Mouse (Mus musculus) adrenal gland, postnatal 10 days (tissue): ENCODE measurements around the gene Olfr1424. TPM values are rescaled to one million over a fixed set of nuclear protein-coding genes. Genes with fewer than 3 reads are reported as not detected.
"Not testable (repeated sequence)": the region's sequence is repeated elsewhere in the genome, so short reads cannot be mapped to it uniquely, and the experiment has no call there.

Experiments
- DNase-seq: peaks from one replicate; pipeline ENCODE4 v3.0.0; 2021; ENCODE audit warnings: mixed read lengths
- long read RNA-seq, 2 experiments: library from polyadenylated mRNA; stranded (forward); transcript quantifications; one replicate each; pipeline ENCODE4 v2.0.0; 2021
- total RNA-seq, 2 experiments: library from RNA; stranded (reverse); gene quantifications; 2 replicates each; pipeline ENCODE4 v1.2.3; 2021

Olfr1424 gene
- not detected for total RNA-seq
- long read RNA-seq, experiment 1 = 0 reads
- long read RNA-seq, experiment 2 = 0 reads

DNA sequence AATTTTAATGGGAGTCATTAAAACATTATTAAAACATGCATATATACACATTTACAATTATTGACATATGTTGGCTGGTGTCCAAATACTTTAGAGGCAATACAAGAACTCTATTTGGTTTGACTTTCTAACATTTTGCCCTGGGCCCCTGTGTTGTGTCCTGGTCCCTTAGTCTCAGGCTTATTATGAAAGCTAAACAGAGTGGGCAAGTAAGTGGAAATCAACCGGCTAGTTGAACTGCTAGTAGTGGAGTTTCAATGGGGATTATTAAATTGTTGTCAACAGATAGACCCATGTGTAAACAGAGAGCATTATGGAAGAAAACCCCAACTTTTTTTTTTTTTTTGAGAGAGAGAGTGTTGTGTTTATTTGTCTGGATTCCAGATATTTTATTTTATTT lies at the start of gene Olfr1424:
Gene Olfr1424 (minus strand): TSS at position 101 of the 400 bp plus-strand sequence.
- not testable (repeated sequence) for DNase-seq

DNA sequence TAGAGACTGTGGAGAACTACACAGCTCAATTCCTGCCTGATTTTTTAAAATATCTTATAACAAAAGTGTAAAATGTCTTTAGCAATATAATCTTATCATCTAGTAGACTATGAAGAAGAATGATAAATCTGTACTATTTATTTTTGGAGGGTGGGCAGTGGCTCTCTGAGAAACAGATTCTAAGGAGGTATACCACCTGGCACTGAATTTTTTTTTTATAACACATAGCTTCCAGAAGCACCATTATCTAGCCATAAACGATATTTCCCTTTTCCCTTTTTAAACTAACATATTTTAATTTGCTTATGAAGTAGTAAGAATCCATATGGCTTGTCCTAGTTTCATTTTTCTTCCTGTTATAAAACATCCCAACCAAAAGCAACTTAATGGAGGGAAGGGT lies 42.1 kb upstream of the Olfr1424 start:
- DNase-seq = no peak

DNA sequence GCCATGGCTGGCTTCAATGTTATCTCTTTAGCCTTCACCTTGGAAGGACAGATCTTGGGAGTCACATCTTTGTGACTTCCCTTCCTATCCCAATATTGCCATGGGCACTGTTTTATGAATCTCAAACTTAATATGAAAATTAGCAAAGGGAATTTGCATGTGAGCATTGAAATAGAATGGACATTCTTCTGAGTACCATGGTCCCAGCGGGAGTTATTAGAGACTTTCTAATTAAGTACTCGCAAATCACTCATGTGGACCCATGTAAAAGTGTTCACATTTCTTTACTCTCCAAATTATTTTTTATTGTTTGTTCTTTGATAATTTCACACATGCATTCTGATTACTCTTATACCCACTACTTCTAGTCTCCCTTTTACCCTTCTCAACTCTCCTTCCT lies 40.8 kb upstream of the Olfr1424 start, which contains the start of gene Olfr1427:
Gene Olfr1427 (minus strand): TSS at position 101 of the 400 bp plus-strand sequence.
- DNase-seq = no peak

DNA sequence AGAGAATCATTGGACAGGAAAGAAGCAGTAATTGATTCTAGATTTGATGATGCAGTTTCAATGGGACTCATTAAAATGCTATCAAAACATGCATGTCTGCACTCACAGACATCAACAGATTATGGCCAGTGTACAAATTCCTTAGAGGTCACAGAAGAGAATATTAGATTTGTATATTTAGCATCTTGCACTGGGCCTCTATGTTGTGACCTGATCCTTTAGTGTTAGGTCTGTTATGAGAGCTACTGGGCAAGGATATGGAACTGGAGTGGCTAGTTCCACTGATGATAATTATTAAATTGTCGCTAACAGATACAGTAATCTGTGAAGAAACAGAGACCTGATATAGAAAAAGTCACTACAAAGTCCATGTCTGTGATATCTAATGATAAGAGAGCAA lies 29.4 kb upstream of the Olfr1424 start, which contains the start of gene Olfr1426:
Gene Olfr1426 (minus strand): TSS at position 101 of the 400 bp plus-strand sequence.
- DNase-seq = no peak

DNA sequence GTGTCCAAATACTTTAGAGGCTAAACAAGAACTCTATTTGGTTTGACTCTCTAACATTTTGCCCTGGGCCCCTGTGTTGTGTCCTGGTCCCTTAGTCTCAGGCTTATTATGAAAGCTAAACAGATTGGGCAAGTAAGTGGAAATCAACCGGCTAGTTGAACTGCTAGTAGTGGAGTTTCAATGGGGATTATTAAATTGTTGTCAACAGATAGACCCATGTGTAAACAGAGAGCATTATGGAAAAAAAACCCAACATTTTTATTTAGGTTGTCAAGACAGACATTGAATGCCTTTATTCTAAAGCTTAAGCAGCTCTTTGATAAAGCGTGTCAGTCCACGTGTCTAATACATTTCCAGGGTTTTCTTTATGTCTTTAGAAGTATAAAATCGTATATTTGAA lies 15.1 kb upstream of the Olfr1424 start, which contains the start of gene Olfr1425:
Gene Olfr1425 (minus strand): TSS at position 101 of the 400 bp plus-strand sequence.
- not testable (repeated sequence) for DNase-seq

DNA sequence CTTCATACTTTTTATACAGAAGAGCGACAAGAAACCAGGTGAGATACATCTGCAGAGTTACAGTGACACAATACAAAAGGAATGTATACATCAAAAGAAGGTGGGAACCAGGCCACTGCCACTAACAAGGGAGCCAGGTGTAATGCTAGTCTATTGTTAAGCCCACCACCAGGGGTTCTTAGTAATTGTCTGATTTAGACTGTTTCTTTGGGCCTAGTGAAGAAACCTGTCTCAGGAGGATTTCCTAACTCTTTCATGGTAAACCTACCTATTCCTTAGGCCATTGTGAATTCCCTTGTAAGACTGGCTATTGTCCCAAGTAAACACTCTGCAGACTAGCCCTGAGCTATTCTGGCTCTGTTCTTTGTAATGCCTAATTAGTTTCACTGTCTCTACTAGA lies 7.1 kb upstream of the Olfr1424 start:
- not testable (repeated sequence) for DNase-seq

DNA sequence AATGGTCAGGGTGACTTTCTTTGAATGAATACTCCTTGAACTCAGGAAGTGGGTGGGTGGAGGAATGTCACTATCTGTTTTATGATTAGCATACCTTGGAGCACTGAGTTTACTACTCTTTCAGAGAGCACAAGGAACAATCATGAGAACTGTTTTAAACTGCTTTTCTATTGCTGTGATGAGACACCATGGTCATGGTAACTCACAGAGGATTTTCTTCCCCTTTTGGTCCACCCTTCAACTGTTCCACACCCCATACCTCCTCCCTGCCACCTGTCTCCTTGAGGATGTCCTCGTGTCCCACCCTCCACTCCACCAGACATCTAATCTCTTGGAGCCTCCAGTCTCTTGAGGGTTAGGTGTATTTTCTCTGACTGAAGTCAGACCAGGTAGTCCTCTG lies 5.3 kb upstream of the Olfr1424 start:
- DNase-seq = not testable (repeated sequence)

DNA sequence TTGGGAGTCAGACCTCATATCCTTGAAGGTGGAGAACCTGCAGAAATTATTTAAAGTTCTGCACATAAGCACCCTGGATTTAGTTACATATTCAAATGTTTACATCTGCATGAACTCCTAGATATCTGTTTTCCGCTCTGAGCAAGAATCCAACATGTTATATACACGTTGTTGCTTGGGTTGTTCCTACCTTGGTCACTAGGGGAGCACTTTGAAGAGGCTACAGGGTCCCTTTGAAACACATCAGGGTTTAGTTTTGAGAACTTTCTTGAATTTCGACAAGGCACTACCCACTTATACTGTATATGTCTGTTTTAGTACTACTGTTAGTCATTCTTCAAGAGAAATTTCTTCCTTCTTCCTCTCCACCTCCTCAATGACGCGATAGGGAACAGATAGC lies 19.3 kb downstream of the Olfr1424 start:
- no peak for DNase-seq

DNA sequence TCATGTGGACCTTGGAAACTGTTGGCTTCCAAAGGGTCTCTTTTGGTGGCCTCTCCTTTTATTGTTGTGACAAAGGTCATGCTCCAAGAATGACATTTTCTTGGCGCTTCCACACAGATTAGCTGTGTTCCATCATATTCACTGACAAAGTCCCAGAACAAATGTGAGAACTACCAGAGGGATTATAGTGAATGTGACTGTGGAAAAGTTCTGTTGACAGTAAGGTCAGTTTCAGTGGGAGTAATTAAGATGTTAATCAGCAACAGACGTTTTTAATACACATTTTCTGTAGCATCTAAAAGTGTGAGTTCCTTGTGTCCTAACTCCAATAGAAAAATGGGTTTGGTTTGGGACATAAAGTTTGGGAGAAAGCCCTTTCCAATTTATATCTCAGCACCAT lies 21.3 kb downstream of the Olfr1424 start, which contains the start of gene Olfr1423:
Gene Olfr1423 (minus strand): TSS at position 101 of the 400 bp plus-strand sequence.
- no peak for DNase-seq

DNA sequence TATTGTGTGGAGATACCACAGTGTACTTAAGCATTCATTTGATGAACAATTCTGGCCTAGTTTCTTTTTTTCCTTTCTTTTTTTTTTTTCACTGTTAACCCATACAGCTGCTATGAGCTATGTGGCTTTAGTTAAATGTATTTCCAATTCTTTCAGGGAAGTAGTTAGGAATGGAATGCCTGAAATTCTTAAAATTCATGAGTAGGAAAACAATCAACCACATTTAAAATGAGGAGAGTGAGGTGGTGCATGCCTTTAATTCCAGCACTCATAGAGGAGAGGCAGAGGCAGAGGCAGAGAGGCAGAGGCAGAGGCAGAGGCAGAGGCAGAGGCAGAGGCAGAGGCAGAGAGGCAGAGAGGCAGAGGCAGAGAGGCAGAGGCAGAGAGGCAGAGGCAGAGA lies 24.8 kb downstream of the Olfr1424 start:
- DNase-seq = no peak

DNA sequence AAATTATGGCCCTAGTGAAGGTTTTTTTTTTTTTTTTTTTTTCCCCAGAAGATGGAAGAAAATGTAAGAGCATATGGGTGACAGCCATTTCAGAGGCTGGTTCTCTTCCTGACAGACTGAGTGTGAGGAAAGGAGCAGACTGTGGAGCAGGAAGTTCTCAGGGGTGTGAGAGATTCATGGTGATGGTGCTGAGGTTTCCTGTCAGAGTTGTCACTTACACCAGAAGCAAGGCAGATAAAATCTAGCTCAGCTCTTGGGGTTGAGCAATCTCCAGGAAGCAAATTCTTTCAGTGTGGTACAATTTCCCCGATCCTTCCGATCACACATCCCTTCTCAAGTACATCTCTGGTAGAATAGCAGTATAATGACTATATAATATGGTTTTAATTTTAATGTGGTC lies 35.9 kb downstream of the Olfr1424 start:
- DNase-seq = no peak

DNA sequence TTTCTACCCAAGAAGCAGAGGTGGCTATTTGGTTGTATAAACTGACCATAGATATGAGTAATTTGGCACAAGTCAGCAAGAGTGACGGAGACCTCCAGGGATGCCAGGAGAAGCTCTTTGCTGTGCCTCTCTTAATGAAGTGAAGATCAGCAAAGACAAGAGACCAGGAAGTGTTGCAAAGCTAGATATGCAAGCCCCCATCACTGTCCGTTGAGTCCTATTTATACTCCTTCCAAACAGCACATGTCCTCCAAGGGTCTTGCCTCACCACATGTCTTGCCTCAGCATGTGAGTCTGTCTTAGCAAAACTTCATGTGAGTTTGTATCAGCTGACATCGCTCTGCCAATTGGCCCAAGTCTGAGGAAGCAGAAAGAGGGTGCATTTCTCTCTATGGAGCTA lies 37.1 kb downstream of the Olfr1424 start:
- DNase-seq = no peak

DNA sequence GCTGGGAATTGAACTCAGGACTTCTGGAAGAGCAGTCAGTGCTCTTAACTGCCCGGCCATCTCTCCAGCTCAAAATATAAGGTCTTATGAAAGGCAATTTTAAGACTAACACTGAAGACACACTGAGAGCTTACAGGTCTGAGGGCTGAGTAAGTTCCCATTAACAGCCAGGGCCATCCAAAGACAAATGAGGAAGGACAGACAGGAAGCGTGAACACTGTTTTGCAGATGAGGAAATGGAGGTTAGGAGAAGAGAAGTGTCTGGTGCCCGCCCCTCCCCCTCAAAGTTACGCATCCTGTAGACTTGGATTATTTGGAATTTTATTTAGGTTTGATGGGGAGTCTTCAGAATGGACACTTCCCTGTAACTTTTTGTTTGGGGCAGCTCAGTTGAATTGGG lies 38.3 kb downstream of the Olfr1424 start:
- DNase-seq = no peak

DNA sequence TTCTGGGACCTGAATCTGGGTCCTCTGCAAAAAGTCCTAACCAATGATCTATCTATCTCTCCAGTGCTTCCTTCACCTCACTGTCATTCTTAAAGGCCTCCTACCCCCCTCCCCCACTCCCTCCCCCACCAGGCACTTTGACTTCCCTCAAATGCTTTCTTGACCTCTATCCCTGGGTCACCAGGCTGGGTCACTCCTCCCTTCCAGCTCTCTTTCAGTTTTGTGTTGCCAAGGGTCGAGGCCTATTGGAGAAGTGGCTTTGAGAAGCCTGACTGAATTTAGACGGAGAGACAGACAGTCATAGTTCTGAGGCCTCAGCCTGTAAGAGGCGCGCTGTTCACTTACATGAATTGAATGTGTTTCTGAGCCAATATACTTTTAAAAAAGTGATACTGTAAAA lies 46.3 kb downstream of the Olfr1424 start:
- no peak for DNase-seq

DNA sequence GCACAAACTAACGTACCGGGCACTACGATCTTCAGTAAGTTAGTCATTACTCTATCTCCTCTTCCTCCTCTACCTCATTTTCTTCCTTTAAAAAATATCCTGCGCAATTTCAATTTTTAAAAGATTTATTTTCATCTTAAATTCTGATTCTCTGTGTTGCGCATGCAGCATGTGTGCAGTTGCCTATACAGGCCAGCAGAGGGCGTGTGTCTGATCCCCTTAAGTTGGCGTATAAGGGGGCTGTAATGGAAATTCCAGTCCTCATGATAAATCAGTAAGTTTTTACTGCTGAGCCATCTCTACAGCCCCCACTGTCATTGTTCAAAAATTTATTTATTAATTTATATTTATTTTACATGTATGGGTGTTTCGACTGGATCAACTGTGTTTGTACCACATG lies 46.8 kb downstream of the Olfr1424 start:
- no peak for DNase-seq

DNA sequence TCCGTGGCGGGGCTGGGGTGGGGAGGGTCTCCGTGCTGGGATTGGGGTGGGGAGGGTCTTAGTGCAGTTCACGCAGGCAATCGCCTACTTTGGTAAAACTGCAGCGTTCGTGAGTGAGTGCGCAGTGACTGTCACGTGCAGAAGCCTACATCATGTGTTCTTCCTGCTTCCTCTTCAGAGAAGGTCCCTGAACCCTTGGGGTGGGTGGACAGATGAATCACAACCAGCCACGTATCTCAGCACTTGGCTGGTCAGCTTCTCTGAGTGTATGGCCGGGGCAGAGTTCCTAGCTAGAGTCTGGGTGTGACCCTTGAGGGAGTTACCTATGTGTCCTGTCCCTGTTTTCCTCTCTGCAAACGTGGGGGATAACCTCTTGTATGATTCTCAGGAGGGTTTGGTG lies 49.3 kb downstream of the Olfr1424 start:
- DNase-seq = peak; percentile 74

DNA sequence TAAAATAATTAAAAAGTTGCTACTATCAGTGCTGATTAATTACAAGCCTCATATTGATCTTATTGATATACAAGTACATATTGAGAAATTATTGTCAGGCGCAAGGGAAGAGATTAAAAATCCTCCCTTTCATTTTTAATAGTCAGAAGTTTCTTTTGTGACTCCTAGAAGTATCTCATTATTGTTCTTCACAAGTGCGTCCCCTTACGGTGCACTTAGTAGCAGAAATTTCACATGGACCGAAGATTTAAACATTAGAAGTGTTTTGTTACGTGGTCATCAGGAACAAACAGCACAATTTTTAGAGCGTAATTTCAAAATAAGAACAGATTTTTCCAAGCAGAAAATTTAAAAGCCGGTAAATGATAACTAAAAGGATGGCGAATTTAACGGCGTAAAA lies 49.9 kb downstream of the Olfr1424 start:
- DNase-seq = no peak

DNA sequence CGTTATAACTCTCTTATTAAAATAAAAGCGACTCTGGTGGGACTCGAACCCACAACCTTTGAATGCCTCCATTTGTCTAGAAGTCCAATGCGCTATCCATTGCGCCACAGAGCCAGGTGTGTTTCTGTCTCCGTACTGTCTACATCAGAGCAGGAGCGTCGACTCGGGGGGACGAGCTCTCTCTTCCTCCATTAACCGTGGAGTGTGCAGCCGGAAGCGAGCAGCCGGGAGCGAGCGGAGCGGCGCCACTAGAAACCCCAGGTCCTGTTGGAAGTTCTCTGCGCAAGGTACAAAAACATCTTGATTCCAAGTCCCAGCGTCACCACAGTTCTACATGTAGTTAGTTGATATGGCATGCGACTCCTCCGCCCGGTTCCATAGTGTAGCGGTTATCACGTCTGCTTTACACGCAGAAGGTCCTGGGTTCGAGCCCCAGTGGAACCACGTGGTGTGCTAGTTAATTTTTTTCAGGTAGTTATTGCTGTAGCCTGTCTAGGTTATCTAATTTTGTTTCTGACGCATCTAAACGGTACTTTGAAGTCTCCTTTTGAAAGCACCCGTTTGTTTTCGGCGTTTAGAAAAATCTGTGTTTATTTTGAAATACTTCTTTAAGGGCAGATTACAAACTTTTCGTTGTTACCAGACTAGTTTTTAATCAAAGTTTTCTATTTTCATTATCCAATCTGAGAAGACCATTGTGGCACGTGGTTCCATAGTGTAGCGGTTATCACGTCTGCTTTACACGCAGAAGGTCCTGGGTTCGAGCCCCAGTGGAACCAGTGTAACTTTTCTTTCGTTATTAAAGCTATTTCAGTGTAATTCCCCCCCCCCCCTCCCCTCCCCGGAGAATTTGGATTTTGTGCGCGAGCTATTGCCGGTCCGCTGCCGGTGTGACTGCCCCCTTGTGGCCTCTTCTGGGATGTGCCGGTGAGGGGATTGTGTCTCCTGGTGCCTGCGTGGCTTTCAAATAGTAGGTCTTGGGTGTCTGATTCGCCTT lies 50.6 kb downstream of the Olfr1424 start:
- peak; percentile 92 for DNase-seq

DNA sequence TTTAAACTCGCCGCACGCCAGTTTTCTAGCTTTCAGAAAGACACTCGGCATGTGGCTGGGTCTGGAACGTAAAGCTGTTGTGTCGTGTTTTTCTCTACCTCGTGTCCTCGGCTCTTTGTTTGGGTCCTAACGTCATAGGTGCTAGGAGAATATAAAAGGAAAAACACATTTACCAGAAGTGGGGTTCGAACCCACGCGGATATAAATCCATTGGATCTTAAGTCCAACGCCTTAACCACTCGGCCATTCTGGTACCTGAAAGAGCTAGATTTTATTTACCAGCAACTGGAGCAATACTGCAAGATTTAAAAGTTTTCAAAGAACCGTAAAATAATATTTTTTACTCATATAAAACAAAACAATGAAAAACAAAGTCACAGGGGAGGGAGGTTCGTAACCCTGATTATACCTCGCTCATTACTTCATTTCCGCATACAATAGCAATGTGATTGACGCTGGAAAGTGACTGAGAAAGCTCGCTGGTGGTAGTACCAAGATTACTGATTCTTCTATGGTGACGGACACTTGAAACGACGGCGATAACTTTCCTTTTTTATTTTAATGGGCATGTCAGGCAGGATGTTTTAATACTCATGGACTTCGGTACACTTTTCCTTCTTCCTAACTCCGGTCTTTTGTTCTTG lies 51.4 kb downstream of the Olfr1424 start:
- DNase-seq = peak; percentile 77

DNA sequence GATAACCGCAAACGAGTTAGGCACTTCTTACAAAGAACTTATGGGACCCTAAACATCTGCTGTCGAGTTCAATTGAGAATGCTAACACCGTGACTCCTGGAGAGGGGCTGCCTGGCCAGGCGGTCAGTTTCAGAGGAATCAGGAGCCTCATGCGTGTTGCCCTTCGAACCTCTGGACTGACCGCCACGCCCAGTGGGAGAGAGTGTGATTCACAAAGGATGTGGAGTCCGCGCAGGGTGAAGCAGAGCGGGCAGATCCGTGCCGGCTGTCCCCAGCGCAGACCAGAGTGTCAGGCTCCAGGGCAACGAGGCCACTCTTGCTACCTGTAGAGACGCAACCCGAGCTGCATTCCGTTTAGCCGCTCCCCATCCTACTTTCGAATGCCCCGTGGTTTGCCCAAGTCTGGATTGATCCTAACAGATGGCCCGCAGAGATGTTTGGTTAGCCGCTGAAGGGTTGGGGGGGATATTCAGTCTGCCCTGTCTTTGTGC lies 52.2 kb downstream of the Olfr1424 start:
- peak; percentile 80 for DNase-seq

DNA sequence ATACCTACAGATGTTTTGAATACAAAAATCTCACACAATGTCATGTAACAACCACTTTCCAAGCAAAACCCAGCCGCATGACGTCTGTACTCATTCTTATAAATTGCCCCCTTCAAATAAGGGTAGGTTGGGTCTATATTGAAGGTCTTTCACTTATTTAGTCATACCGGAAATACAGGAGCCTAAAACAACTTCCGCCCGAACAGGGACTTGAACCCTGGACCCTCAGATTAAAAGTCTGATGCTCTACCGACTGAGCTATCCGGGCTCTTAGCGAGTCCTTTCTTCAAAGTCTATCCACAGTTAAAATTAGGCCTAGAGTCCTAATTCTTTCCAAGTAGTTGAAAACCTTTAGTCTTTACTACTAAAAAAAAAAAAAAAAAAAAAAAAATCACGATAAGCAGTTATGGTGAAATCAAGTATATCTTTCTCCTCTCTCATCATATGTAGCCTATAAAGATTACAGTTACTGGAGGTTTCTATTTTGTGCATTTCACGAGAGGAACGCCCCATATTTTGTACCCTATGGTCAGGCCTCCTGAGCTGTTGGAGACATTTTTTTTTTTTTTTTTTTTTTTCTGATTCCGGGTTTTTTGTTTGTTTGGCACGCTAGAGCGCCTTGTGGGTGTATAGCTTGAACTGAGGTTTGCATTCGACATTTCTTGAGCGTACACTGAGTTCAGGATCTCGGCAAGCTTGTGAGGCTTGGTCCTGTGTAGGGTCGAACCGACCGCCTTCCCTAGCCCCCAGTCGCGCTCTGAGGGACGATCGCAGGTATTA lies 52.8 kb downstream of the Olfr1424 start:
- peak; percentile 80 for DNase-seq
